Mouse (Mus musculus) granulocyte monocyte progenitor cell, adult 5-6 weeks (primary cell): ENCODE results near the gene Fam151a. TPM values are rescaled to one million over a fixed set of nuclear protein-coding genes. Genes with fewer than 3 reads are reported as not detected.
"Not testable (repeated sequence)": the region's sequence is repeated elsewhere in the genome, so short reads cannot be mapped to it uniquely, and the experiment has no call there.

Experiments used
- ATAC-seq: replicated peaks from 2 replicates; pipeline ENCODE4 v1.8.0; 2016; ENCODE audit warnings: mild to moderate bottlenecking, moderate TSS enrichment, inconsistent platforms; ENCODE audit not compliant: poor library complexity, severe bottlenecking
- total RNA-seq, 2 experiments: library from RNA; stranded (forward) in 1 of 2; stranded (reverse) in 1 of 2; fragments of 200-712, 200-1000 nt in 1 of 2; fragments of >200 nt in 1 of 2; fragmentation: Nextera tagmentation in 1 of 2; gene quantifications; 2 replicates each; pipeline ENCODE4 v1.2.3; 2014 to 2017

Gene Fam151a
- total RNA-seq (2014; fragmentation: Nextera tagmentation) (not detected in 2 replicates), total RNA-seq (2017) (not detected in 2 replicates)

GRCm38 (mm10) chr4:106733636-106734035 is at the start of gene Fam151a:
Gene Fam151a, plus strand, starts transcription at chr4:106733889.
- ATAC-seq = no peak

GRCm38 (mm10) chr4:106688636-106689296 is 44.9 kb upstream of the Fam151a start:
- no peak for ATAC-seq

GRCm38 (mm10) chr4:106693841-106694430 is 39.8 kb upstream of the Fam151a start:
- no peak for ATAC-seq

- peak; percentile 88 for ATAC-seq
Observed at GRCm38 (mm10) chr4:106699989-106700388, 33.7 kb upstream of the Fam151a start.

- ATAC-seq = no peak
Observed at GRCm38 (mm10) chr4:106700798-106701197, 32.9 kb upstream of the Fam151a start.

- no peak for ATAC-seq
Observed at GRCm38 (mm10) chr4:106703956-106704355, 29.7 kb upstream of the Fam151a start.

- no peak for ATAC-seq
Observed at GRCm38 (mm10) chr4:106704416-106704815, 29.3 kb upstream of the Fam151a start.

- ATAC-seq = no peak
Observed at GRCm38 (mm10) chr4:106705096-106705665, 28.5 kb upstream of the Fam151a start.

GRCm38 (mm10) chr4:106707957-106708356 is 25.7 kb upstream of the Fam151a start:
- no peak for ATAC-seq

GRCm38 (mm10) chr4:106708408-106708807 is 25.3 kb upstream of the Fam151a start:
- peak; percentile 81 for ATAC-seq

GRCm38 (mm10) chr4:106713622-106714021 is 20.1 kb upstream of the Fam151a start:
- ATAC-seq = no peak

GRCm38 (mm10) chr4:106720631-106721030 is 13.1 kb upstream of the Fam151a start:
- no peak for ATAC-seq

- no peak for ATAC-seq
Observed at GRCm38 (mm10) chr4:106730814-106731213, 2.9 kb upstream of the Fam151a start, which contains the start of gene Mroh7. Gene Mroh7, minus strand, starts transcription at chr4:106730925.

- ATAC-seq = not testable (repeated sequence)
Observed at GRCm38 (mm10) chr4:106736884-106737283, 3.2 kb downstream of the Fam151a start.

GRCm38 (mm10) chr4:106737904-106738303 is 4.2 kb downstream of the Fam151a start:
- ATAC-seq = no peak

- ATAC-seq = no peak
Observed at GRCm38 (mm10) chr4:106745862-106746261, 12.2 kb downstream of the Fam151a start.

- ATAC-seq = no peak
Observed at GRCm38 (mm10) chr4:106747001-106747580, 13.4 kb downstream of the Fam151a start.

- ATAC-seq = peak; percentile 63
Observed at GRCm38 (mm10) chr4:106749699-106750098, 16.0 kb downstream of the Fam151a start.

GRCm38 (mm10) chr4:106751726-106752125 is 18.0 kb downstream of the Fam151a start:
- no peak for ATAC-seq

- ATAC-seq = no peak
Observed at GRCm38 (mm10) chr4:106764166-106764565, 30.5 kb downstream of the Fam151a start.

GRCm38 (mm10) chr4:106769306-106769705 is 35.6 kb downstream of the Fam151a start:
- no peak for ATAC-seq
